Mouse (Mus musculus): Measurements from ENCODE around the gene Brd9. TPM values are rescaled to one million over a fixed set of nuclear protein-coding genes. Genes with fewer than 3 reads are reported as not detected.

Brd9 gene
- polyA plus RNA-seq (2012; rRNA removed): 51.8 and 60.6 TPM in 2 replicates

GRCm38 (mm10) chr13:73937321-73938176, at the start of gene Brd9, which contains the start of gene Trip13:
Brd9 (plus strand) TSS chr13:73937811.
Trip13 (minus strand) TSS chr13:73937784.
- H3K36me3 ChIP-seq (ENCODE audit: control insufficient read depth, insufficient read depth, low read length): peaks cover 11% of the 10 kb centered on the region
- TF ChIP-seq CTCF (IDR thresholded peaks at IDR 0.05; ENCODE audit: borderline replicate concordance, control insufficient read depth, extremely low read depth, insufficient read depth, low read length, poor library complexity) (no peak), POLR2A (IDR thresholded peaks at IDR 0.05; ENCODE audit: control insufficient read depth, extremely low read depth, insufficient read depth, low read length, poor library complexity) (0 out of 2 replicates have a peak, but pooled peaks have one; percentile 34)
- no peaks in the 10 kb centered on the region for H3K27me3 ChIP-seq (ENCODE audit: control insufficient read depth, insufficient read depth, low read length)
- peak within 1 kb of the TSS; percentile 72 for H3K27ac ChIP-seq (ENCODE audit: control insufficient read depth, insufficient read depth, low read length)
- peak; percentile 94 for DNase-seq
- peaks cover 11% of the 10 kb centered on the region for H3K4me1 ChIP-seq (replicated peaks; ENCODE audit: control insufficient read depth, insufficient read depth, low read length)
- under 1% methylated on average over 82 of the region's 82 CpGs for WGBS
- H3K4me3 ChIP-seq (ENCODE audit: control insufficient read depth, insufficient read depth, low read length): peak within 1 kb of the TSS; percentile 78

GRCm38 (mm10) chr13:73892493-73893178, 45.0 kb upstream of the Brd9 start:
- Histone ChIP-seq H3K27me3 (ENCODE audit: control insufficient read depth, insufficient read depth, low read length) (no peaks in the 10 kb centered on the region), H3K4me1 (replicated peaks; ENCODE audit: control insufficient read depth, insufficient read depth, low read length) (no peaks in the 10 kb centered on the region), H3K4me3 (ENCODE audit: control insufficient read depth, insufficient read depth, low read length) (no peak overlapping the region), H3K36me3 (ENCODE audit: control insufficient read depth, insufficient read depth, low read length) (no peaks in the 10 kb centered on the region), H3K27ac (ENCODE audit: control insufficient read depth, insufficient read depth, low read length) (no peak overlapping the region)
- WGBS: 60% methylated on average over 6 of the region's 6 CpGs
- TF ChIP-seq POLR2A (IDR thresholded peaks at IDR 0.05; ENCODE audit: control insufficient read depth, extremely low read depth, insufficient read depth, low read length, poor library complexity): no peak
- TF ChIP-seq CTCF (IDR thresholded peaks at IDR 0.05; ENCODE audit: borderline replicate concordance, control insufficient read depth, extremely low read depth, insufficient read depth, low read length, poor library complexity): no peak
- DNase-seq: no peak

- 82% methylated on average over 3 of the region's 3 CpGs for WGBS
- DNase-seq: no peak
- no peak for TF ChIP-seq POLR2A (IDR thresholded peaks at IDR 0.05; ENCODE audit: control insufficient read depth, extremely low read depth, insufficient read depth, low read length, poor library complexity)
- no peak for TF ChIP-seq CTCF (IDR thresholded peaks at IDR 0.05; ENCODE audit: borderline replicate concordance, control insufficient read depth, extremely low read depth, insufficient read depth, low read length, poor library complexity)
- Histone ChIP-seq H3K4me1 (replicated peaks; ENCODE audit: control insufficient read depth, insufficient read depth, low read length) (no peaks in the 10 kb centered on the region), H3K27me3 (ENCODE audit: control insufficient read depth, insufficient read depth, low read length) (no peaks in the 10 kb centered on the region), H3K27ac (ENCODE audit: control insufficient read depth, insufficient read depth, low read length) (no peak overlapping the region), H3K4me3 (ENCODE audit: control insufficient read depth, insufficient read depth, low read length) (no peak overlapping the region), H3K36me3 (ENCODE audit: control insufficient read depth, insufficient read depth, low read length) (no peaks in the 10 kb centered on the region)
Observed at GRCm38 (mm10) chr13:73897561-73897960, 40.0 kb upstream of the Brd9 start.

- Histone ChIP-seq H3K4me1 (replicated peaks; ENCODE audit: control insufficient read depth, insufficient read depth, low read length) (no peaks in the 10 kb centered on the region), H3K27me3 (ENCODE audit: control insufficient read depth, insufficient read depth, low read length) (no peaks in the 10 kb centered on the region), H3K27ac (ENCODE audit: control insufficient read depth, insufficient read depth, low read length) (no peak overlapping the region), H3K36me3 (ENCODE audit: control insufficient read depth, insufficient read depth, low read length) (no peaks in the 10 kb centered on the region), H3K4me3 (ENCODE audit: control insufficient read depth, insufficient read depth, low read length) (no peak overlapping the region)
- no peak for TF ChIP-seq CTCF (IDR thresholded peaks at IDR 0.05; ENCODE audit: borderline replicate concordance, control insufficient read depth, extremely low read depth, insufficient read depth, low read length, poor library complexity)
- no peak for TF ChIP-seq POLR2A (IDR thresholded peaks at IDR 0.05; ENCODE audit: control insufficient read depth, extremely low read depth, insufficient read depth, low read length, poor library complexity)
- 94% methylated on average over 5 of the region's 5 CpGs for WGBS
- DNase-seq: no peak
Observed at GRCm38 (mm10) chr13:73907136-73907535, 30.5 kb upstream of the Brd9 start.

GRCm38 (mm10) chr13:73907683-73908412, 29.8 kb upstream of the Brd9 start:
- WGBS: 61% methylated on average over 2 of the region's 2 CpGs
- peak; percentile 58 for DNase-seq
- H3K27ac ChIP-seq (ENCODE audit: control insufficient read depth, insufficient read depth, low read length): no peak overlapping the region
- no peaks in the 10 kb centered on the region for H3K4me1 ChIP-seq (replicated peaks; ENCODE audit: control insufficient read depth, insufficient read depth, low read length)
- TF ChIP-seq POLR2A (IDR thresholded peaks at IDR 0.05; ENCODE audit: control insufficient read depth, extremely low read depth, insufficient read depth, low read length, poor library complexity): no peak
- no peak for TF ChIP-seq CTCF (IDR thresholded peaks at IDR 0.05; ENCODE audit: borderline replicate concordance, control insufficient read depth, extremely low read depth, insufficient read depth, low read length, poor library complexity)
- H3K27me3 ChIP-seq (ENCODE audit: control insufficient read depth, insufficient read depth, low read length): no peaks in the 10 kb centered on the region
- H3K4me3 ChIP-seq (ENCODE audit: control insufficient read depth, insufficient read depth, low read length): no peak overlapping the region
- H3K36me3 ChIP-seq (ENCODE audit: control insufficient read depth, insufficient read depth, low read length): peaks cover 4% of the 10 kb centered on the region; the same call in 1 of the 2 replicates

- Histone ChIP-seq H3K36me3 (ENCODE audit: control insufficient read depth, insufficient read depth, low read length) (peaks cover 34% of the 10 kb centered on the region), H3K27me3 (ENCODE audit: control insufficient read depth, insufficient read depth, low read length) (no peaks in the 10 kb centered on the region), H3K4me1 (replicated peaks; ENCODE audit: control insufficient read depth, insufficient read depth, low read length) (no peaks in the 10 kb centered on the region), H3K4me3 (ENCODE audit: control insufficient read depth, insufficient read depth, low read length) (no peak overlapping the region), H3K27ac (ENCODE audit: control insufficient read depth, insufficient read depth, low read length) (no peak overlapping the region)
- 95% methylated on average over 4 of the region's 4 CpGs for WGBS
- no peak for TF ChIP-seq CTCF (IDR thresholded peaks at IDR 0.05; ENCODE audit: borderline replicate concordance, control insufficient read depth, extremely low read depth, insufficient read depth, low read length, poor library complexity)
- TF ChIP-seq POLR2A (IDR thresholded peaks at IDR 0.05; ENCODE audit: control insufficient read depth, extremely low read depth, insufficient read depth, low read length, poor library complexity): no peak
- DNase-seq: no peak
Observed at GRCm38 (mm10) chr13:73913066-73913465, 24.5 kb upstream of the Brd9 start.

All from thymus, adult 2 months (tissue).